Mouse (Mus musculus) hindbrain, embryonic 15.5 days (tissue): ENCODE measurements around the gene Chst4. TPM values are rescaled to one million over a fixed set of nuclear protein-coding genes. Genes with fewer than 3 reads are reported as not detected.

ENCODE experiments used
- ATAC-seq: fragments of 200-750 bp; cut with Nextera tagmentation; 2 replicates; pipeline ENCODE4 v1.8.0; 2017; ENCODE audit warnings: low read depth, moderate number of reproducible peaks, moderate TSS enrichment; ENCODE audit not compliant: low FRiP score
- H3K27ac ChIP-seq: fragments of 300-500 bp; sonication (generic); replicated peaks from 2 replicates; pipeline ENCODE4 v1.5.1; 2015; ENCODE audit warnings: mild to moderate bottlenecking, inconsistent platforms
- H3K27me3 ChIP-seq: fragments of 300-500 bp; sonication (generic); 2 replicates; pipeline ENCODE4 v1.6.1; 2015; ENCODE audit warnings: control low read depth, inconsistent platforms
- H3K36me3 ChIP-seq: fragments of 300-500 bp; sonication (generic); 2 replicates; pipeline ENCODE4 v1.6.1; 2015; ENCODE audit warnings: control low read depth, inconsistent platforms
- H3K4me1 ChIP-seq: fragments of 300-500 bp; sonication (generic); replicated peaks from 2 replicates; pipeline ENCODE4 v1.6.1; 2015; ENCODE audit warnings: control low read depth, inconsistent platforms
- H3K4me2 ChIP-seq: fragments of 300-500 bp; sonication (generic); 2 replicates; pipeline ENCODE4 v1.6.1; 2015; ENCODE audit warnings: moderate library complexity, mild to moderate bottlenecking, inconsistent platforms
- H3K4me3 ChIP-seq: fragments of 300-500 bp; sonication (generic); 2 replicates; pipeline ENCODE4 v1.5.1; 2015; ENCODE audit warnings: mild to moderate bottlenecking, inconsistent platforms
- H3K9ac ChIP-seq: fragments of 300-500 bp; sonication (generic); 2 replicates; pipeline ENCODE4 v1.6.1; 2015; ENCODE audit warnings: inconsistent platforms
- H3K9me3 ChIP-seq: fragments of 300-500 bp; sonication (generic); 2 replicates; pipeline ENCODE4 v1.6.1; 2016; ENCODE audit warnings: control low read depth, inconsistent platforms
- WGBS: fragments of 180-500 bp; shearing (Covaris S2); methylation state at CpG from one replicate; pipeline ENCODE4 v1.1.7; 2015; 5-methylcytosine and 5-hydroxymethylcytosine counted together
- polyA plus RNA-seq: library from polyadenylated mRNA; unstranded; fragments of >200 nt; fragmentation: Nextera tagmentation; extraction: Ambion mirVana; gene quantifications from 2 replicates; pipeline ENCODE4 v1.2.1, GENCODE M21; 2015

Gene Chst4
- polyA plus RNA-seq: not detected in 2 replicates

GRCm38 (mm10) chr8:110039659-110040058, at the start of gene Chst4:
Gene Chst4 (minus strand): TSS chr8:110039740.
- H3K4me3 ChIP-seq: no peak within 1 kb of the TSS
- H3K27me3 ChIP-seq: no peaks in the 10 kb centered on the region
- ATAC-seq: no peak
- no peaks in the 10 kb centered on the region for H3K9me3 ChIP-seq
- peaks cover 4% of the 10 kb centered on the region; the same call in 1 of the 2 replicates for H3K4me1 ChIP-seq
- no peak within 1 kb of the TSS for H3K27ac ChIP-seq
- no peak within 1 kb of the TSS for H3K4me2 ChIP-seq
- H3K36me3 ChIP-seq: no peaks in the 10 kb centered on the region
- 87% methylated on average over 5 of the region's 5 CpGs for WGBS
- H3K9ac ChIP-seq: no peak within 1 kb of the TSS

GRCm38 (mm10) chr8:110082416-110083105, 43.0 kb upstream of the Chst4 start:
- Histone ChIP-seq H3K4me2 (no peak overlapping the region), H3K9ac (no peak overlapping the region), H3K4me3 (no peak overlapping the region), H3K4me1 (peaks cover 23% of the 10 kb centered on the region), H3K9me3 (no peaks in the 10 kb centered on the region), H3K27ac (no peak overlapping the region), H3K36me3 (peaks cover 40% of the 10 kb centered on the region), H3K27me3 (peaks cover 3% of the 10 kb centered on the region; the same call in 1 of the 2 replicates)
- ATAC-seq: no peak
- 79% methylated on average over 11 of the region's 11 CpGs for WGBS

DNA sequence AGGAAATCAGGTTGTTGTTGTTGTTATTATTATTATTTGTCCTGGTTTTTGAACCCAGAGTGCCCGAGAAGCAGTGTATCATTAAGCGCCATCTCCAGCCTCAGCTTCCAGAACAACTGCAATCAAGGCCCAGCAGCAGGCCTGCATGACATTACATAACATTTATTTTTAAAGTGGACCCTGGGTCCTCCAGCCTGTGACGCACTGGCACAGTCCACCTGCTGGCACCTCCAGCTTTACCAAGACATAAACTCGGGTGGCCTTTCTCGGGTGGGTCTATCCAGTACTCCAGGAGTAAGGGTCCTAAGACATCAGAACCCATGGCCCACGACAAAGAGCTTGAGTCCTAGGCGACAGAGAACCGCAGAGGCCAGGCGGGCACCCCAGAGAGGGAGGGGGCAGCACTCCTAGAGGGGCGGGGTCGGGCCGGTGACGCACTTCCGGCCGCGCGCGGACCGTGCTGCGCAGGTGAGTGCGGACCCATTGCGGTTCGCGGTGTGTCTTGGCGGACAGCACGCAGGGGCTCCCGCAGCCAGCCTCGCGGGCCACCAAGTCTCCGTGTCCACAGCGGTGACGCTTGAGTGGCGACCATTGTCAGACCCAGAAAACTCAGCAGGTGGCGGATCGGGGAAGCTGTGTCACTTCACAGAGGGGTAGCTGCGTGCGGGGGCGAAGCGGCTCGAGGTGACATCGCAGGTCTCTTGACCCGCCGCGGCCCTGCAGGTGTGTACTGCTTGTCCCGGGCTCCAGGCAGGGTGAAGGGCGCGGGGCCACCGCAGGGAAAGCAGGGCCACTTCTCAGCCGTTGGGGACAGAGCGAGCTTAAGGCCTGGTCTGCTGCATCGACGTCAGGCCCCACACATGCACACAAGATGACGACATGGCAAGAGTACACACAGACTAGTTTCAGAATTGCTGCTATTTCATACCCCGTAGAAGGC, 40.0 kb upstream of the Chst4 start, which contains the start of gene Zfp612:
Zfp612 (plus strand) TSS at position 465 of the 940 bp plus-strand sequence.
- Histone ChIP-seq H3K4me1 (peaks cover 23% of the 10 kb centered on the region), H3K9me3 (no peaks in the 10 kb centered on the region), H3K9ac (peak within 1 kb of the TSS; percentile 75), H3K4me2 (peak within 1 kb of the TSS; percentile 91), H3K27ac (peak within 1 kb of the TSS; percentile 67), H3K36me3 (peaks cover 12% of the 10 kb centered on the region), H3K27me3 (peaks cover 5% of the 10 kb centered on the region; the same call in 1 of the 2 replicates), H3K4me3 (peak within 1 kb of the TSS; percentile 75)
- ATAC-seq: peak; percentile 95
- 7% methylated on average over 54 of the region's 54 CpGs for WGBS

GRCm38 (mm10) chr8:110074496-110074895, 35.0 kb upstream of the Chst4 start:
- 85% methylated on average over 8 of the region's 8 CpGs for WGBS
- H3K4me3 ChIP-seq: no peak overlapping the region
- H3K9me3 ChIP-seq: no peaks in the 10 kb centered on the region
- ATAC-seq: no peak
- H3K36me3 ChIP-seq: no peaks in the 10 kb centered on the region
- peaks cover 5% of the 10 kb centered on the region; the same call in 1 of the 2 replicates for H3K27me3 ChIP-seq
- no peak overlapping the region for H3K27ac ChIP-seq
- no peak overlapping the region for H3K9ac ChIP-seq
- no peak overlapping the region for H3K4me2 ChIP-seq
- H3K4me1 ChIP-seq: 0 out of 2 replicates have a peak, but pooled peaks cover 3% of the 10 kb centered on the region

DNA sequence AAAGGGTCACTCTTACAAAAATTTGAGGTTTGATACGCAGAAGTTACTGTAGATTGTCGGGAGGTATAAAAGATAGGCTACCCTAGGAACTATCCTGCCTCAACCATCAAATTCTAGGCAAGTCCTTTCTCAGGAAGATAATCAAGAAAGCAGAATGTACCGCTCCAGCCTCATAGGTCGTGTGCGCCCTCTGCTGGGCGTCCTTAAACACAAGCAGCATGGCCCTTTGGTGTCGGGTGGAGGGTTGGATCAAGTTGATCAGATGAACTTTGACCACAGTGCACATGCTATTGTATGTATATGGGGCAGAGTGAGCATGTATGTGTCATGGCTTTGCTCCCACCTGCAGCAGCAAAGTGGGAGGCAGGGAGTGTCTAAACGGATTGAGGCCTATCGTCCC, 32.1 kb upstream of the Chst4 start:
- no peak overlapping the region for H3K27ac ChIP-seq
- 0 out of 2 replicates have a peak, but pooled peaks have one; percentile 45 for ATAC-seq
- H3K9me3 ChIP-seq: no peaks in the 10 kb centered on the region
- no peak overlapping the region for H3K4me2 ChIP-seq
- no peaks in the 10 kb centered on the region for H3K27me3 ChIP-seq
- no peaks in the 10 kb centered on the region for H3K4me1 ChIP-seq
- 18% methylated on average over 9 of the region's 9 CpGs for WGBS
- no peaks in the 10 kb centered on the region for H3K36me3 ChIP-seq
- H3K9ac ChIP-seq: no peak overlapping the region
- no peak overlapping the region for H3K4me3 ChIP-seq

DNA sequence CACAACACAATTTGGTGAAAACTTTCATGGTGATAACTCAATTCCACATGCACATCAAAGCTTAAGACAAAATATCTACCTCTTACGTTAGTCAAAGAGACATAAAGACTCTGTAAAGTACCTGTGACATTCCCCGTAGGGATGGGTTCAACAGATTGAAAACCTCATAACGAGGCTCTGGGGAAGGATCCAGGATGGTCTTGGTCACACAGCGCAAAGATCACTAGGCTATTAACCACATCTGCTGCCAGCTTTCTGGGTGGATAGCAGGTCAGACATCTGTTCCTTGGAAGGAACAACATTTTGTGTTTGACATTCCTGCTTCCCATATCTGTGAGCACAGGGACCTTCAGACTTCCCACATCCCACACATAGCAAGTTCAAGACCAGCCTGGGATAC, 30.2 kb upstream of the Chst4 start:
- Histone ChIP-seq H3K4me1 (no peaks in the 10 kb centered on the region), H3K9me3 (no peaks in the 10 kb centered on the region), H3K27ac (no peak overlapping the region), H3K4me2 (no peak overlapping the region), H3K4me3 (no peak overlapping the region), H3K27me3 (no peaks in the 10 kb centered on the region), H3K36me3 (no peaks in the 10 kb centered on the region), H3K9ac (no peak overlapping the region)
- WGBS: 88% methylated on average over 4 of the region's 4 CpGs
- ATAC-seq: no peak

DNA sequence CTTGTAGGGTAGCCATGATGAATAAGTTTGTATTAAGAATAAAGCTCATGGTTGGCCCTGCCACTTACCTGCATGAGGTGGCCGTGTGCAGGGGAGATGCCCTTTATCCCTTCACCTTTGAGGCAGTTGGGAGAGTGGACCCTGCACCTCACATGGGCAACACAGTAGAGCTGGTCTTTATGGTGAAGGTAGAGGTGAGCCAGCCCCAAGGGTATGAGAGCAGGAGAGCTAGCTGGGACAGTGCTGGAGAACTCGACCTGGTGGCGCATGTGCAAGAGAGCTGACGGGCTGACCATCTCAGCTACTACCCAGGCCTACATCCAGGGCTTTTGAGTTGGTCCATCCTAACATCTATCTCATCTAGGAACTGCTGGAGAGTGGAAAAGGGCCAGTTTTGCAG, 26.1 kb upstream of the Chst4 start:
- H3K27me3 ChIP-seq: no peaks in the 10 kb centered on the region
- 92% methylated on average over 4 of the region's 4 CpGs for WGBS
- no peak for ATAC-seq

GRCm38 (mm10) chr8:110064606-110065365, 25.2 kb upstream of the Chst4 start:
- H3K9me3 ChIP-seq: no peaks in the 10 kb centered on the region
- no peak overlapping the region for H3K27ac ChIP-seq
- H3K4me2 ChIP-seq: no peak overlapping the region
- WGBS: 92% methylated on average over 18 of the region's 18 CpGs
- ATAC-seq: no peak
- no peak overlapping the region for H3K9ac ChIP-seq
- no peak overlapping the region for H3K4me3 ChIP-seq
- no peaks in the 10 kb centered on the region for H3K27me3 ChIP-seq
- H3K4me1 ChIP-seq: no peaks in the 10 kb centered on the region
- no peaks in the 10 kb centered on the region for H3K36me3 ChIP-seq

More for the DNA sequence above, 26.1 kb upstream of the Chst4 start:
- Histone ChIP-seq H3K9ac (no peak overlapping the region), H3K36me3 (no peaks in the 10 kb centered on the region), H3K27ac (no peak overlapping the region), H3K4me2 (no peak overlapping the region), H3K4me1 (no peaks in the 10 kb centered on the region), H3K9me3 (no peaks in the 10 kb centered on the region), H3K4me3 (no peak overlapping the region)

- Histone ChIP-seq H3K4me2 (no peak overlapping the region), H3K27me3 (no peaks in the 10 kb centered on the region), H3K4me1 (no peaks in the 10 kb centered on the region), H3K36me3 (no peaks in the 10 kb centered on the region), H3K27ac (no peak overlapping the region), H3K9me3 (no peaks in the 10 kb centered on the region), H3K4me3 (no peak overlapping the region), H3K9ac (no peak overlapping the region)
- 73% methylated on average over 9 of the region's 9 CpGs for WGBS
- ATAC-seq: no peak
Observed at GRCm38 (mm10) chr8:110064161-110064560, 24.6 kb upstream of the Chst4 start.

GRCm38 (mm10) chr8:110058207-110058606, 18.7 kb upstream of the Chst4 start:
- H3K27me3 ChIP-seq: no peaks in the 10 kb centered on the region
- no peaks in the 10 kb centered on the region for H3K36me3 ChIP-seq
- no peak overlapping the region for H3K4me3 ChIP-seq
- H3K9me3 ChIP-seq: no peaks in the 10 kb centered on the region
- WGBS: 59% methylated on average over 8 of the region's 8 CpGs
- ATAC-seq: no peak
- no peak overlapping the region for H3K9ac ChIP-seq
- H3K4me1 ChIP-seq: no peaks in the 10 kb centered on the region
- no peak overlapping the region for H3K27ac ChIP-seq
- H3K4me2 ChIP-seq: no peak overlapping the region

DNA sequence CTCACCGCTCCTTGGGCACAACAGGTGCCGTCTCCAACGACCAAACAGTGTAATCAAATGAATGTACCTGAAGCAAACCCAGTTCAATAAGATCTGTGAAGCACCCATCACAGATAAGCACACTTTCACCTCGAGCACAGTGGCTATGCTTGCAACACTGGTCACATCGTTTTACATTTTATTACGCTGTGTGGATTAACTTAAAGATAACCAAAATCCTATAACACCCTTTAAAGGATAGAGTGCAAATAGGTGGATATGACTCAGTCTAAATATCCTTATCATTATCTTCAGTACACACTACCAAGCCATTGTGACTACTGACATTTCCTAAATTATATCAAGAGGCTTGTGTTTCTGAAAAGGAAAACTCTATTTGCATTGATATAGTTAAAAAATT, 11.7 kb upstream of the Chst4 start:
- H3K36me3 ChIP-seq: no peaks in the 10 kb centered on the region
- no peaks in the 10 kb centered on the region for H3K27me3 ChIP-seq
- H3K9ac ChIP-seq: no peak overlapping the region
- no peaks in the 10 kb centered on the region for H3K9me3 ChIP-seq
- no peak overlapping the region for H3K4me2 ChIP-seq
- H3K4me3 ChIP-seq: no peak overlapping the region
- ATAC-seq: no peak
- H3K27ac ChIP-seq: no peak overlapping the region
- WGBS: 83% methylated on average over 6 of the region's 6 CpGs
- no peaks in the 10 kb centered on the region for H3K4me1 ChIP-seq
